Mouse (Mus musculus): ENCODE data around the gene Olfr229. TPM values are rescaled to one million over a fixed set of nuclear protein-coding genes. Genes with fewer than 3 reads are reported as not detected.

The Olfr229 gene
- polyA plus RNA-seq, 1 experiment from 2014 or later, result not detected

Other genes with a start within 250 kb of the Olfr229 start
- not detected in 2 replicates for gene Olfr963, start 240.1 kb upstream of the Olfr229 start, polyA plus RNA-seq (2015; fragmentation: Nextera tagmentation; extraction: Ambion mirVana)
- not detected in 2 replicates for gene Olfr149, start 200.2 kb upstream of the Olfr229 start, polyA plus RNA-seq (2015; fragmentation: Nextera tagmentation; extraction: Ambion mirVana)
- not detected in 2 replicates for gene Olfr965, start 196.0 kb upstream of the Olfr229 start, polyA plus RNA-seq (2015; fragmentation: Nextera tagmentation; extraction: Ambion mirVana)
- gene Olfr150, start 176.4 kb upstream of the Olfr229 start, polyA plus RNA-seq (2015; fragmentation: Nextera tagmentation; extraction: Ambion mirVana), result not detected in 2 replicates
- gene Olfr967, start 161.1 kb upstream of the Olfr229 start, polyA plus RNA-seq (2015; fragmentation: Nextera tagmentation; extraction: Ambion mirVana), result not detected in 2 replicates
- gene Olfr968, start 124.1 kb upstream of the Olfr229 start, polyA plus RNA-seq (2015; fragmentation: Nextera tagmentation; extraction: Ambion mirVana), result not detected in 2 replicates
- not detected in 2 replicates for gene Olfr969, start 116.4 kb upstream of the Olfr229 start, polyA plus RNA-seq (2015; fragmentation: Nextera tagmentation; extraction: Ambion mirVana)
- not detected in 2 replicates for gene Olfr970, start 98.5 kb upstream of the Olfr229 start, polyA plus RNA-seq (2015; fragmentation: Nextera tagmentation; extraction: Ambion mirVana)
- gene Olfr971, start 70.5 kb upstream of the Olfr229 start, polyA plus RNA-seq (2015; fragmentation: Nextera tagmentation; extraction: Ambion mirVana), result not detected in 2 replicates
- not detected in 2 replicates for gene Olfr972, start 40.9 kb upstream of the Olfr229 start, polyA plus RNA-seq (2015; fragmentation: Nextera tagmentation; extraction: Ambion mirVana)
- gene Olfr974, start 30.2 kb downstream of the Olfr229 start, polyA plus RNA-seq (2015; fragmentation: Nextera tagmentation; extraction: Ambion mirVana), result not detected in 2 replicates
- gene Olfr975, start 44.7 kb downstream of the Olfr229 start, polyA plus RNA-seq (2015; fragmentation: Nextera tagmentation; extraction: Ambion mirVana), result 0.06 TPM in 1 of 2 replicates, not detected in the other
- not detected in 2 replicates for gene Olfr976, start 53.8 kb downstream of the Olfr229 start, polyA plus RNA-seq (2015; fragmentation: Nextera tagmentation; extraction: Ambion mirVana)
- gene Olfr978, start 84.8 kb downstream of the Olfr229 start, polyA plus RNA-seq (2015; fragmentation: Nextera tagmentation; extraction: Ambion mirVana), result not detected in 2 replicates
- gene Olfr979, start 96.1 kb downstream of the Olfr229 start, polyA plus RNA-seq (2015; fragmentation: Nextera tagmentation; extraction: Ambion mirVana), result not detected in 2 replicates
- gene Olfr980, start 102.2 kb downstream of the Olfr229 start, polyA plus RNA-seq (2015; fragmentation: Nextera tagmentation; extraction: Ambion mirVana), result not detected in 2 replicates
- gene Olfr981, start 114.1 kb downstream of the Olfr229 start, polyA plus RNA-seq (2015; fragmentation: Nextera tagmentation; extraction: Ambion mirVana), result not detected in 2 replicates
- not detected in 2 replicates for gene Olfr982, start 166.5 kb downstream of the Olfr229 start, polyA plus RNA-seq (2015; fragmentation: Nextera tagmentation; extraction: Ambion mirVana)
- not detected in 2 replicates for gene Olfr983, start 186.3 kb downstream of the Olfr229 start, polyA plus RNA-seq (2015; fragmentation: Nextera tagmentation; extraction: Ambion mirVana)
- not detected in 2 replicates for gene Olfr984, start 206.9 kb downstream of the Olfr229 start, polyA plus RNA-seq (2015; fragmentation: Nextera tagmentation; extraction: Ambion mirVana)
- gene Olfr985, start 222.8 kb downstream of the Olfr229 start, polyA plus RNA-seq (2015; fragmentation: Nextera tagmentation; extraction: Ambion mirVana), result not detected in 2 replicates
- not detected in 2 replicates for gene Tmem225, start 240.8 kb downstream of the Olfr229 start, polyA plus RNA-seq (2015; fragmentation: Nextera tagmentation; extraction: Ambion mirVana)